Mouse (Mus musculus): Measurements from ENCODE around the gene Coq7.

The Coq7 gene

GRCm38 (mm10) chr7:118493892-118494291, 39.3 kb downstream of the Coq7 start:
- no peak for DNase-seq

DNA sequence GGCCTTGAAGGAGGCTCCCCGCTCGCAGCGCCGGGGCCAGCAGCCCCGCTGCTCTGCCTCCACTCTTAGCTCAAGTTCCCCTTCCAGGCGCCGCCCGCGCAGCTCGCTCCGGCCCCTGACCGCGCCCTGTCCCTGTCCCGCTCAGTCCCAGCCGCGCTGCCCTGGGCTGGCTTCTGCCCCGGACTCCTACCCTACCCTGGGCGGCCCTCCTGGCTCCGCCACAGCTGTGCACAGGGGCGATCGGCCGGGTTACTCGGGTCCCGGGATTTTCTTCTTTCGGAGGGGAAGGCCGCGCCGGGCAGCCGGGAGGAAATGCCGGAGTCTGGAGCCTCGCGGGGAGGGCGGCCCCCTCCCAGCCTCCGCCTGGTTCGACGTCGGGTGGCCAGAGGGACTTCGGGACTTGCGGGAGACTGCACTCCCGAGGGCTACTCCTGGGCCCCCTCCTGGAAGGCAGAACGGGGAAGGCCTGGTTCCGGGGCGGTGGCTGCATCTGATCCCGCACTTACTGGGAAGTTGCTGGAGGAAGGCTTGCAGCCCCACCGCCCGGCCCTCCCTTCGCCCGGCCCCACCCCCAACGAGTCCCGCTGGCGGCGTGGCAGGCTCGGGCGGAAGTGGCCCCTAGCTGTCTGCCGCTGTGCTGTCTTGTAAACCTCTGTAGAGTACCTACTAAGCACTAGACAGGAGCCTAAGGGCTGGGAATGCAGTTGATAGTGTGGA, 41.6 kb downstream of the Coq7 start, which contains the start of gene Itpripl2:
Itpripl2 (minus strand) TSS at position 545 of the 717 bp plus-strand sequence.
- no peak for DNase-seq

- no peak for DNase-seq
These were observed 42.3 kb downstream of the Coq7 start for GRCm38 (mm10) chr7:118490666-118491430.

DNA sequence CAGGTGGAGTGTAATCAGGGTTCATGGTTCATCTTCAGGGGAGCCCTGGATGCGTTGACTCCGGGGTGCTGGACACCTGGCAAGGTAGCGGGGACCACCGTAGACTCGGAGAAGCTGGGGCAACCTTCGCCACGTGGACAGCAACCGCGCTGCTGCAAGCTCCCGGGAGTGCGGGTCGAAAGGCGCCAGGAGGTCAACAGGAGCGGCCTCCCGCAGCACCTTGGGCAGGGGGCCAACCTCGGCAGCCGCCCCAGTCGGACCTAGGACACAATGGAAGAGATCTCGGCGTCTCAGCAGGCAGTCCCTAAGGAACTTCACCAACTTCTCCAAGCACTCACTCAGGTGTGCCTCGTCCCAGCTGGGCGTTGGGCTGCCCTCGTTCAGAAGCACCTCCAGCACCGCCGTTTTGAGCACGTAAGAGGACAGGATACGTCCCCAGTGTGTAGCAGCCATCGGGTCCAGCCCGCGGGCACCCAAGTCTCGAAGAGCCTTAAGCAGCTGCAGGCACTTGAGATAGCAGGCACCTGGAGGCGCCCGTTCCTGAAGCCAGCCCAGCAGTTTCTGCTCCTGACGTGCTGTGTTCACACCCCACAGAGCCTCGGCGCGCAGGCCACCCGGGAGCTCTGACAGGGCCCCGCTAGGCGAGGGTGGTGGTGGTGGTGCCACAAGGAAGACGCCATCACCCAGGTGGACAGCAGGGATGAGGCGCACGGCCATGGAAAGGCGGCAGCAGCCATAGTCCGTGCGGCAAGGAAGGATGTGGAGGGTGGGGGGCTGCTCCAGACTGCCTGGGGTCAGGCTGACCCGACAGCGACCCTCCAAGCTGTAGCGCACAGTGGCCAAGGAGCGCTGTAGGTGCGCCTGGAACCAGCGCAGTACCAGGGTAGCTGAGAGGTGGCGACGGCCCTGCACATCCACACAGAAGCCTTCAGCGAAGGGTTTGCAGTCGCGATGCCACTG, 43.2 kb downstream of the Coq7 start:
- no peak for DNase-seq

- DNase-seq = no peak
These were observed 45.0 kb downstream of the Coq7 start for GRCm38 (mm10) chr7:118488060-118488664.

DNA sequence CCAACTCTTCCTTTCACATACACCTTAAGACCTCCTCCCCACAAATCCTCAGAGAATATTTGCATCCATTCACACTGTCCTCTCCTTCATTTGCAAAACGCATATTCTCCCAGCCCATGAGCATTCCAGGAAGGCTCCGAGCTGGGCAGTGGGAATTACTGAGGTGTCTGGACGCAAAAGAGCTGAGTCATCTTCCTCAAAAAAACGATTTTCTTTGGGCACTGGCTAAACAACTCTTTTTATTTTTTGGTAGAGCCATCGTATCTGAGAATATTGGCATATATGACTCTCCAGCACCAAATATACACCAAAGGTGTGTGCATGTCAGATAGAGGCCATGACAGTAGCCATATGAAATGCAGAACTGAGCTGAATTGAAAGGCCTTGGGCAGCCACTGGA, 46.2 kb downstream of the Coq7 start:
- DNase-seq = no peak

- no peak for DNase-seq
These were observed 49.2 kb downstream of the Coq7 start for GRCm38 (mm10) chr7:118483996-118484395.

- DNase-seq = no peak
These were observed 51.2 kb downstream of the Coq7 start for GRCm38 (mm10) chr7:118482001-118482400.

DNA sequence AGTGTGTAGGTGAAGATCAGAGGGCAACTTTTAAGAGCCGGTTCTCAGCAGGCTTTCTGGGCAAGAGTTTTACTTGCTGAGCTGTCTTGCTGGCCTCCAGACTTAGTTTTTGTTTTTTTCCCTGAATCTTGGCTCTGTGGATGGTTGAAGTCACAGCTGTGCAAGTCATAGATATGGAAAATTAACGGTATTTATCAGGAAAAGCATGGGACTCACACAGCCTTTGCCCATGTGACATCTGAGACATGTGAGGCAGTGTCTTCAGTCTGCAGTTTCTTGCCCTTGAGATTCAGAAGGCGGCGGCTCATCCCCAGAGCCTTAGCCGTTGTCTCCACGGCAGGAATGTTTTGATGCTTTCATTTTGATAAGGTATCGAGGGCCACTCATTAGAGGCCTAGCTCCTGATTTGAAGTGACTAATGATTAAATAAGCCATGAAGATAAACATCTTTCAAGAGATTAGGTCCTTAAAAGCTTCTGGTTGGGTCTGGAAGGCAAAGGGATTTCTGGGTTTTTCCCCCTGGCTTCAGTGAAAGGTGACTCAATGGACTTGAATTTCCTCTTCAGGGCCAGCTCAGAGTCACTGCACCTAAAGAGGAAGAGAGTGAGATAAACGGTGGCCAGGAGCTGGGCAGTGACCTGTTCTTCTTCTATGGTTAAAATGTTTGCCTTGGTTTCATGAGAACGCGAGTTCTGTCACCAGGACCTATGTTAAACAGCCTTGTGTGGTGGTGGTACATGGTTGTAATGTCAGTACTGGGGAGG, 51.9 kb downstream of the Coq7 start:
- DNase-seq = no peak

- DNase-seq = no peak
These were observed 52.9 kb downstream of the Coq7 start for GRCm38 (mm10) chr7:118480160-118480709.

- DNase-seq = no peak
These were observed 54.3 kb downstream of the Coq7 start for GRCm38 (mm10) chr7:118478835-118479312.

DNA sequence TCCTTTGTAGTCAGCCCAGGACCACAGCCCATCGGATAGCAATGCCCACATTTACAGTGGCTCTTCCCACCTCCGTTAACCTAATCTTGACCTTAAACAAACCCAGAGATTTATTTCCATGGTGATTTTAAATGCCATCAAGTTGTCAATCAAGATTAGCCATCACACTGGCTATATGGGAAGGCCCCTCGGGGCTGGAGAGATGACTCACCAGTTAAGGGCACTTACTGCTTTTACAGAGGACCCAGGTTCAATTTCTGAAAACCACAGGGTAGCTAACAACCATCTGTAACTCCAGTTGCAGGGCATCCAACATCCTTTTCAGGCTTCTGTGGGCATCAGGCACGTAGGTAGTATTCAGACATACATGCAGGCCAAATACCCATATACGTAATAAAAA, 56.7 kb downstream of the Coq7 start:
- no peak for DNase-seq

GRCm38 (mm10) chr7:118475008-118475705, 58.0 kb downstream of the Coq7 start:
- no peak for DNase-seq

DNA sequence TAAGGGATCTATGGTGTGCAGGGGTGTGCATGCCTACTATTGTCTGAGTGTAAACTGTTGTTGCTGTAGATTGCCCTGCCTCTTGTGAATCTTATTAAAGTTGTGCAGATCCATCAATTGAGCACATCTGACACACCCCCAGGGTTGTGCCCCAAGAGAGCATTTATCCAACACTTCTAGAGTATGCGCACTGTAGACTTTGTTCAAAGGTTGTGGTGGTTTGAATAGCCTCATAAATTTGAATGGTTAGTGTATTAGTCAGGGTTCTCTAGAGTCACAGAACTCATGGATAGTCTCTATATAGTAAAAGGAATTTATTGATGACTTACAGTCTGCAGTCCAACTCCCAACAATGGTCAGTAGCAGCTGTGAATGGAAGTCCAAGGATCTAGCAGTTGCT, 60.3 kb downstream of the Coq7 start:
- DNase-seq = no peak

DNA sequence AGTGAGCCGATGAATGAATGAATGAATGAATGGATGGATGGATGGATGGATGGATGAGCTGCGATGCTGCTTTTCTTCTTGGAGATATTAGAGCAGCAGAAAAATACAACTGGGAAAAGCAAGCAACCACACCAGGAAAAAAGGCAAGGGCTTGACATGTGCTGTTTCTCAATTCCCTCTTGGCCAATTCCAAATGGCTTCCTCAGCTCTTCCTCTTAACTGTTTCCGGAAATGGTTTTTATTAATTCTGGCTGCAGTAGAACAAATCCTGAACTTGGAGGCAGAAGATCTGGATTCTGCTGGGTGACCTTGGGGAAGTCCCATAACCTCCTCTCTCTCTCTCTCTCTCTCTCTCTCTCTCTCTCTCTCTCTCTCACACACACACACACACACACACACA, 65.1 kb downstream of the Coq7 start:
- no peak for DNase-seq

DNA sequence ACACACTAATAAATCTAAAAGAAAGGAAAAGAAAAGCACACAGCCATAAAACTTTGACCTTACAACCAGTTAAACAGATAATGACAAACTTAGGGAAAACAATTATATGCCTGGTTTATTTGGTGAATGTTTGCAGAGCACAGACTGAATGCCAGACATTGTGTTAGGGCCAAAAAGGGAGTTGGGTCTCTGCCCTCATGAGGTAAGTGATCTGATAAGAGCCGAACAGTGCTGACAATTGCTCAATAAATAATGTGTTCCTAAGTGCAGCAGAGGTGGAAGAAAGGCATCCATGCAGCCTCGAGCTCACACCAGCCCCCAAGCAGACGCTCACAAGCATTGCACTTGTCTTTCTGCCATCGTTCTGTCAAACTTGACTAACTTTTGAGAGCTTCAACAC, 68.7 kb downstream of the Coq7 start:
- DNase-seq = no peak

DNA sequence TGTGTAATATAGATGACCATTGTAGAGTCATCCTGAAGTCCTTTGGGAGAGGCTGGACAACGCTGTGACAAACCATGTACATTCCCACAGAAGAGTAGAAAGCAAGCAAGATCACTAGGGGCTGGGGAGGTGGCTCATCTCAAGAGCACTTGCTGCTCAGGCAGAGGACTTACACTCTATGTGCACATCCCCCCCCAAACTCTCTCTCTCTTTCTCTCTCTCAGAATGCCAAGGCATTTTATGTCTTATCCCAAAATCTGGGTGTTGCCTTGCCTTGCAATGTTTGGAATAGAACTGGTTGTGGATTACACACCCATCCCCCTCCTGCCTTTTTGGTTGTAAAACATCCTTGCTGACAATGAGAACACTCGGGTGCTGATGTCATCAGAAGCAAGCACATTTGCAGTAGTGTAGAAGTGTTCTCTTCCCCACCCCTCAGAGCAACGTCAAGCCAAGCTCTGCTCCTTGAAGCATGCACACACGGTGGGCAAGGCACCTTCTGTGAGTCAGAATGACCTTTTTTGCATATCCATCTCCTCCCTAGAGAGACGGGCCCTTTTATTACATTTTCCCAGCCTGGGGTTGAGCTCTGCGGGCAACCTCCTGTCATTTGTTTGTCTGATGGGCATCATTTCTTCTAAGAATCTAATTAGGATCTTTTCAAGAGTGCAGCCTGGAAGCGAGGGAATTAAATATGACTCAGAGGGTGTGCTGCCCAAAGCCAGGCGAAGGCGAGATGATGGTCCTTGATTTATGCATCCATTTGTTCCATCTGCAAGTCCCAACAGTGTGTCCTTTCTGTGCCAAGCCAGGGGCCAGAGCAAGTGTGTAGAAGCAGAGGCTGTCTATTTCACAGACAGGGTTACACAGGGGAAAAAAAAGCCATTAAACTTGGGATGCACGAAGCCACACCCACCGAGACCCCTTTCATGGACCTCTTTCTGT, 70.1 kb downstream of the Coq7 start:
- no peak for DNase-seq

DNA sequence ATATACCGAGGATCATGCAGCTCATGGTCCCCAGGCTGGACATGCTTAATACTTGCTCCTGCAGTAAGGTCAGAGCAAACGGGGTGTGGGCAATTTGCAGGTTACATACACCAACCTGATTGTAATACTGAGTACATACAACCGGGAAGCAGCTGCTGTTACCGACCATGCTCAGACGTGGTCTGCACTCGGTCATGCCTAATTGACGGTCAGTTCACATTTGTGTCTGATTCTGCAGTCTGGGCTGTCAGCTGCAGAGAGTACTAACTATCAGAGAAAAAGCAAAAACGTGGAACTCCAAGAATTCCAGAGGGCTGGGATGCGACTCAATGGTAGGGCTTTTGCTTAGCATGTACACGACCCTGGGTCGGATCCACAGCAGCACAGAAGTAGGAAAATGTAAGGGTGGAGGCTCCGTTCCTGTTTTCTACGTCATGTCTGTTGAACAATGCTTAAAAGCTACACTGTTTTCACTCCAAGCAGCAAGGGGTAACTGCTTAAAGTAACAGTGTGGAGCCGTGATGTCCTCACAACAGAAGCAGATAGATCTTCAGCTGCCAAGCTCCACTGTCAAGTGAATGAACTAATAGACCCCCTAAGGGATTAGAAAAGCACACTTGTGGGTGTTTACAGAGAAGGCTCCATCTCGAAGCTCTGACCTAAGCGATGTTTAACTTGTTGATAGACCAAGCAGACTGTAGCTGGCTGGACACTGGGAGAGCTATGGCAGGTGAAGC, 71.6 kb downstream of the Coq7 start:
- no peak for DNase-seq

All from cerebellum, adult 11 months (tissue).